Mouse (Mus musculus) cerebellum, adult 11-12 months (tissue): ENCODE measurements at regions not wholly inside any gene's neighbourhood (a gene's known extent, or its start where the extent isn't known, plus 50 kb on each side); places are given as distances from the start of the nearest gene placed in this dataset.

ENCODE experiments used
- DNase-seq: peaks from one replicate; pipeline ENCODE4 v3.0.0; 2022

GRCm38 (mm10) chr2:52804106-52804825, 53.4 kb upstream of the Fmnl2 start:
- peak; percentile 4 for DNase-seq

- DNase-seq: peak; percentile 4
Measured at GRCm38 (mm10) chr2:52804826-52805149, 52.9 kb upstream of the Fmnl2 start.

GRCm38 (mm10) chr2:52807826-52808225, 49.8 kb upstream of the Fmnl2 start:
- DNase-seq: no peak
